Mouse (Mus musculus) heart, embryonic 14.5 days (tissue): Measurements from ENCODE around the gene Sox3. TPM values are rescaled to one million over a fixed set of nuclear protein-coding genes. Genes with fewer than 3 reads are reported as not detected.

Experiments used
- ATAC-seq: fragments of 200-750 bp; cut with Nextera tagmentation; 2 replicates; pipeline ENCODE4 v1.8.0; 2017; ENCODE audit warnings: low read depth, moderate TSS enrichment; ENCODE audit not compliant: insufficient number of reproducible peaks, insufficient read depth, low FRiP score
- H3K27ac ChIP-seq, 2 experiments: fragments of 200-500 bp in 1 of 2; fragments of 300-500 bp in 1 of 2; sonication (generic) in 1 of 2; replicated peaks in 1 of 2; 2 replicates each; pipeline ENCODE4 v1.5.1; 2012 to 2014; ENCODE audit warnings: low read depth in 2 of 2, low read length in 2 of 2, control low read depth in 1 of 2, mild to moderate bottlenecking in 1 of 2, mixed read lengths in 1 of 2; ENCODE audit not compliant: control insufficient read depth in 1 of 2, insufficient read depth in 1 of 2
- H3K27me3 ChIP-seq: fragments of 300-500 bp; sonication (generic); 2 replicates; pipeline ENCODE4 v1.6.1; 2014; ENCODE audit warnings: mild to moderate bottlenecking, low read length, control low read depth; ENCODE audit not compliant: control insufficient read depth, insufficient read depth
- H3K36me3 ChIP-seq: fragments of 300-500 bp; sonication (generic); 2 replicates; pipeline ENCODE4 v1.6.1; 2014; ENCODE audit warnings: mild to moderate bottlenecking, control low read depth, low read length, mixed read lengths; ENCODE audit not compliant: control insufficient read depth, insufficient read depth
- H3K4me1 ChIP-seq, 2 experiments: fragments of 200-500 bp in 1 of 2; fragments of 300-500 bp in 1 of 2; sonication (generic) in 1 of 2; 2 replicates each; pipeline ENCODE4 v1.6.1; 2012 to 2014; ENCODE audit warnings: low read length in 2 of 2, control low read depth in 1 of 2, mixed read lengths in 1 of 2; ENCODE audit not compliant: control insufficient read depth in 2 of 2, insufficient read depth in 2 of 2
- H3K4me2 ChIP-seq: fragments of 300-500 bp; sonication (generic); 2 replicates; pipeline ENCODE4 v1.6.1; 2014; ENCODE audit warnings: mild to moderate bottlenecking, low read length
- H3K4me3 ChIP-seq, 2 experiments: fragments of 200-500 bp in 1 of 2; fragments of 300-500 bp in 1 of 2; sonication (generic) in 1 of 2; 2 replicates each; pipeline ENCODE4 v1.5.1; 2012 to 2014; ENCODE audit warnings: low read length in 2 of 2, mild to moderate bottlenecking in 2 of 2, control low read depth in 1 of 2, low read depth in 1 of 2, moderate library complexity in 1 of 2; ENCODE audit not compliant: control insufficient read depth in 1 of 2, insufficient read depth in 1 of 2
- H3K9ac ChIP-seq: fragments of 300-500 bp; sonication (generic); 2 replicates; pipeline ENCODE4 v1.6.1; 2014; ENCODE audit warnings: mild to moderate bottlenecking, low read length
- H3K9me3 ChIP-seq: fragments of 300-500 bp; sonication (generic); 2 replicates; pipeline ENCODE4 v1.6.1; 2016; ENCODE audit warnings: low read length, control low read depth; ENCODE audit not compliant: control insufficient read depth
- WGBS: fragments of 180-500 bp; shearing (Covaris S2); extraction: QIAGEN DNeasy Blood & Tissue Kit; methylation state at CpG from one replicate; pipeline ENCODE4 v1.1.7; 2014; 5-methylcytosine and 5-hydroxymethylcytosine counted together
- polyA plus RNA-seq: library from polyadenylated mRNA; unstranded; fragments of >200 nt; fragmentation: Nextera tagmentation; extraction: Ambion mirVana; gene quantifications from 2 replicates; pipeline ENCODE4 v1.2.1, GENCODE M21; 2014

Gene Sox3
- polyA plus RNA-seq = 1.1 and 1.2 TPM in 2 replicates

- ATAC-seq = no peak
- Histone ChIP-seq H3K4me3 (peak within 1 kb of the TSS; percentile 47 to 60), H3K9me3 (0 out of 2 replicates have a peak, but pooled peaks cover 3% of the 10 kb centered on the region), H3K27ac (no peak within 1 kb of the TSS), H3K36me3 (no peaks in the 10 kb centered on the region), H3K27me3 (peaks cover 59% of the 10 kb centered on the region), H3K9ac (peak within 1 kb of the TSS; percentile 58), H3K4me1 (no peaks in the 10 kb centered on the region; a peak in 1 of 4 replicates), H3K4me2 (peak within 1 kb of the TSS; percentile 73)
- WGBS = 22% methylated on average over 90 of the region's 92 CpGs
These were observed at the start of gene Sox3 for GRCm38 (mm10) chrX:60892801-60893681. Gene Sox3, minus strand, starts transcription at chrX:60893430.

GRCm38 (mm10) chrX:60940225-60940624 is 47.0 kb upstream of the Sox3 start:
- H3K36me3 ChIP-seq = no peaks in the 10 kb centered on the region
- no peak overlapping the region for H3K27ac ChIP-seq
- 91% methylated on average over 3 of the region's 3 CpGs for WGBS
- H3K27me3 ChIP-seq = no peaks in the 10 kb centered on the region
- no peaks in the 10 kb centered on the region for H3K9me3 ChIP-seq
- H3K4me2 ChIP-seq = no peak overlapping the region
- no peak for ATAC-seq
- no peak overlapping the region for H3K9ac ChIP-seq
- no peaks in the 10 kb centered on the region for H3K4me1 ChIP-seq
- no peak overlapping the region for H3K4me3 ChIP-seq

GRCm38 (mm10) chrX:60899546-60899945 is 6.3 kb upstream of the Sox3 start:
- ATAC-seq = no peak
- WGBS = 44% methylated on average over 4 of the region's 4 CpGs
- Histone ChIP-seq H3K27ac (no peak overlapping the region), H3K4me1 (no peaks in the 10 kb centered on the region; a peak in 1 of 4 replicates), H3K9me3 (no peaks in the 10 kb centered on the region), H3K36me3 (no peaks in the 10 kb centered on the region), H3K9ac (no peak overlapping the region), H3K4me3 (no peak overlapping the region), H3K4me2 (no peak overlapping the region), H3K27me3 (peaks cover 51% of the 10 kb centered on the region)

GRCm38 (mm10) chrX:60898641-60899040 is 5.4 kb upstream of the Sox3 start:
- WGBS = 15% methylated on average over 18 of the region's 18 CpGs
- H3K4me2 ChIP-seq = peak overlapping the region; percentile 47

GRCm38 (mm10) chrX:60896296-60896695 is 3.1 kb upstream of the Sox3 start:
- ATAC-seq = no peak
- Histone ChIP-seq H3K4me2 (peak overlapping the region; percentile 40), H3K4me3 (peak overlapping the region in 1 of 2 experiments; percentile 17; a peak in 1 of 4 replicates), H3K4me1 (no peaks in the 10 kb centered on the region; a peak in 1 of 4 replicates), H3K27me3 (peaks cover 56% of the 10 kb centered on the region), H3K9me3 (0 out of 2 replicates have a peak, but pooled peaks cover 3% of the 10 kb centered on the region), H3K9ac (no peak overlapping the region), H3K36me3 (no peaks in the 10 kb centered on the region), H3K27ac (no peak overlapping the region)
- WGBS = 13% methylated on average over 10 of the region's 13 CpGs

More at GRCm38 (mm10) chrX:60898641-60899040, 5.4 kb upstream of the Sox3 start:
- H3K9ac ChIP-seq = no peak overlapping the region
- H3K27me3 ChIP-seq = peaks cover 59% of the 10 kb centered on the region
- no peaks in the 10 kb centered on the region for H3K36me3 ChIP-seq
- no peak overlapping the region for H3K27ac ChIP-seq
- H3K9me3 ChIP-seq = no peaks in the 10 kb centered on the region
- ATAC-seq = no peak
- H3K4me3 ChIP-seq = peak overlapping the region; percentile 0 to 11; a peak in 2 of 4 replicates
- H3K4me1 ChIP-seq = no peaks in the 10 kb centered on the region; a peak in 1 of 4 replicates

- no peak for ATAC-seq
- peak overlapping the region; percentile 73 for H3K4me2 ChIP-seq
- WGBS = 25% methylated on average over 11 of the region's 11 CpGs
- H3K27ac ChIP-seq = no peak overlapping the region
- no peaks in the 10 kb centered on the region; a peak in 1 of 4 replicates for H3K4me1 ChIP-seq
- H3K27me3 ChIP-seq = peaks cover 50% of the 10 kb centered on the region; the same call in 1 of the 2 replicates
- H3K36me3 ChIP-seq = no peaks in the 10 kb centered on the region
- H3K9me3 ChIP-seq = 0 out of 2 replicates have a peak, but pooled peaks cover 3% of the 10 kb centered on the region
- H3K9ac ChIP-seq = no peak overlapping the region
- 0 out of 4 replicates have a peak overlapping the region, but pooled peaks of 1 of the 2 experiments have one; percentile 47 for H3K4me3 ChIP-seq
These were observed 2.2 kb upstream of the Sox3 start for GRCm38 (mm10) chrX:60895416-60895815.

- no peak for ATAC-seq
These were observed 702 bp upstream of the Sox3 start for GRCm38 (mm10) chrX:60893720-60894543.

More at GRCm38 (mm10) chrX:60893720-60894543, 702 bp upstream of the Sox3 start:
- H3K36me3 ChIP-seq = no peaks in the 10 kb centered on the region
- no peaks in the 10 kb centered on the region; a peak in 1 of 4 replicates for H3K4me1 ChIP-seq
- peaks cover 58% of the 10 kb centered on the region for H3K27me3 ChIP-seq
- H3K27ac ChIP-seq = no peak overlapping the region
- 21% methylated on average over 50 of the region's 59 CpGs for WGBS
- peak overlapping the region; percentile 73 for H3K4me2 ChIP-seq
- 0 out of 2 replicates have a peak, but pooled peaks cover 3% of the 10 kb centered on the region for H3K9me3 ChIP-seq
- peak overlapping the region; percentile 47 to 60 for H3K4me3 ChIP-seq
- H3K9ac ChIP-seq = peak overlapping the region; percentile 21; the same call in 1 of the 2 replicates
